Mouse (Mus musculus) embryonic stem cell, embryonic (primary cell): ENCODE data around the gene Gm49355.

Experiments
- CTCF ChIA-PET, 4 experiments: fragments of 300-600 bp in 2 of 4; fragments of 350-600 bp in 2 of 4; sonication (Branson Sonifier 250); formaldehyde crosslinking; loops; one replicate each; lab custom pipeline; 2022; ENCODE audit warnings: inconsistent platforms in 2 of 4; lab: Charles Lee
- POLR2A ChIA-PET, 4 experiments: fragments of 300-600 bp in 2 of 4; fragments of 350-600 bp in 2 of 4; sonication (Branson Sonifier 250); formaldehyde crosslinking; loops; one replicate each; lab custom pipeline; 2022; ENCODE audit warnings: antibody characterized with exemption in 4 of 4, inconsistent platforms in 1 of 4; lab: Charles Lee

The Gm49355 gene

GRCm38 (mm10) chr14:12350271-12350916 lies 66.6 kb downstream of the Gm49355 start:
- ChIA-PET POLR2A (interaction anchor here in 1 of 4 experiments (1.4 kb wide), 1 partner anchor 9 kb away, joined by 3 read pairs; no protein-coding TSS in a partner anchor), CTCF (interaction anchor here in 1 of 4 experiments (0.5 kb wide), 1 partner anchor 96 kb away, joined by 3 read pairs; no protein-coding TSS in a partner anchor)
